Mouse (Mus musculus): ENCODE results near the gene Rgn.

The Rgn gene

GRCm38 (mm10) chrX:20549532-20549931, at the start of gene Rgn:
Gene Rgn, plus strand, starts transcription at chrX:20549787.
- in situ Hi-C loops (cut with MseI, MboI): no loop called here

GRCm38 (mm10) chrX:20520290-20520939, 29.2 kb upstream of the Rgn start:
- in situ Hi-C loops (cut with MseI, MboI): no loop called here

- in situ Hi-C loops (cut with MseI, MboI): no loop called here
Observed at GRCm38 (mm10) chrX:20521578-20521977, 28.0 kb upstream of the Rgn start.

- in situ Hi-C loops (cut with MseI, MboI): no loop called here
Observed at GRCm38 (mm10) chrX:20532621-20533020, 17.0 kb upstream of the Rgn start.

GRCm38 (mm10) chrX:20543867-20544266, 5.7 kb upstream of the Rgn start:
- in situ Hi-C loops (cut with MseI, MboI): no loop called here

GRCm38 (mm10) chrX:20547609-20548008, 2.0 kb upstream of the Rgn start:
- in situ Hi-C loops (cut with MseI, MboI): no loop called here

- in situ Hi-C loops (cut with MseI, MboI): no loop called here
Observed at GRCm38 (mm10) chrX:20548011-20548879, 1.3 kb upstream of the Rgn start.

GRCm38 (mm10) chrX:20548880-20549440, 627 bp upstream of the Rgn start:
- in situ Hi-C loops (cut with MseI, MboI): no loop called here

- in situ Hi-C loops (cut with MseI, MboI): no loop called here
Observed at GRCm38 (mm10) chrX:20552199-20552598, 2.6 kb downstream of the Rgn start.

- in situ Hi-C loops (cut with MseI, MboI): no loop called here
Observed at GRCm38 (mm10) chrX:20561846-20562245, 12.3 kb downstream of the Rgn start.

- in situ Hi-C loops (cut with MseI, MboI): no loop called here
Observed at GRCm38 (mm10) chrX:20563941-20564340, 14.4 kb downstream of the Rgn start.

GRCm38 (mm10) chrX:20571024-20571423, 21.4 kb downstream of the Rgn start:
- in situ Hi-C loops (cut with MseI, MboI): no loop called here

- in situ Hi-C loops (cut with MseI, MboI): no loop called here
Observed at GRCm38 (mm10) chrX:20572683-20573082, 23.1 kb downstream of the Rgn start.

- in situ Hi-C loops (cut with MseI, MboI): no loop called here
Observed at GRCm38 (mm10) chrX:20573927-20574326, 24.3 kb downstream of the Rgn start.

GRCm38 (mm10) chrX:20587968-20588367, 38.4 kb downstream of the Rgn start:
- in situ Hi-C loops (cut with MseI, MboI): no loop called here

GRCm38 (mm10) chrX:20608500-20608899, 58.9 kb downstream of the Rgn start:
- in situ Hi-C loops (cut with MseI, MboI): no loop called here

Measured in mouse trophoblast stem cell (cell line).